Mouse (Mus musculus): Measurements from ENCODE around the gene Plod2.
A peak's percentile ranks its signal among the peaks of the same experiment; 100 is the strongest.

Plod2 gene

DNA sequence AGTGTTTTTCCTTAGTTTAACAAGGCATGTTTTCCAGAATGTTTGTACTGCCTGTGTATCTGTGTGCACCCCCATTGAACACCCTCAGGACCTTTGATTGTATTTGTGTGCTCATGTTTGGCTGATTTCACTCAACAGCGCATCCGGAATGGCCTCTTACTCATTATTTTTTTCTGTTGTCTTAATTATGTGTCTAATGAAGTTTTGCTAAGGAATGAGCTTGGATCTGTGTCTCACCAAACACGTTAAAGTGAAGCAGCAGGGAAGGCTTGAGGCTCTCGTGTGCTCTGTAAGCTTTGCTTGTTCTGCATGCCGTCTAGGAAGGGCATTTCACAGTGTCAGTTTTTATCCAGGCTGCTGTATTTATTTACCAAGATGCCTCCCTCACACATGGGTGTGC is 59.5 kb downstream of the Plod2 start:
- DNase-seq (ENCODE audit: low spot score), result no peak

DNA sequence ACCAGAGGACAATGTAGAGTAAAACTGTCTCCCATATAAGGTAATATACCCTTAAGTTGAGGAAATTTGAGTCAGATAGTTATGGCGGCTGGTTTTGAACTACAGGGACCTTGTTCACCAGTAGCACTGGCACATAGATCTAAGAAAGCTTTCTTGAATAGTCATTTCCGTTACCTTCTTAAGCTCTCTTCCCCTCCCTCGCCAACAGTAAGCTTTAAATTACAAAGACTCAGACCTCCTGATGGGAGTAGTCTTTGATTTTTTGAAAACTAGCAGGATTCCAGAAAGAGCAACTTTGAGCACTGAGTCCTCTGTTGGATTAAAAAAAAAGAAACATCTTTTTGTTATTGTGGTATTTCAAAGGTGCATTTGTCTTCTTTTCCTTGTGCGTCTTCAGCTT is 61.5 kb downstream of the Plod2 start:
- no peak for DNase-seq (ENCODE audit: low spot score)

DNA sequence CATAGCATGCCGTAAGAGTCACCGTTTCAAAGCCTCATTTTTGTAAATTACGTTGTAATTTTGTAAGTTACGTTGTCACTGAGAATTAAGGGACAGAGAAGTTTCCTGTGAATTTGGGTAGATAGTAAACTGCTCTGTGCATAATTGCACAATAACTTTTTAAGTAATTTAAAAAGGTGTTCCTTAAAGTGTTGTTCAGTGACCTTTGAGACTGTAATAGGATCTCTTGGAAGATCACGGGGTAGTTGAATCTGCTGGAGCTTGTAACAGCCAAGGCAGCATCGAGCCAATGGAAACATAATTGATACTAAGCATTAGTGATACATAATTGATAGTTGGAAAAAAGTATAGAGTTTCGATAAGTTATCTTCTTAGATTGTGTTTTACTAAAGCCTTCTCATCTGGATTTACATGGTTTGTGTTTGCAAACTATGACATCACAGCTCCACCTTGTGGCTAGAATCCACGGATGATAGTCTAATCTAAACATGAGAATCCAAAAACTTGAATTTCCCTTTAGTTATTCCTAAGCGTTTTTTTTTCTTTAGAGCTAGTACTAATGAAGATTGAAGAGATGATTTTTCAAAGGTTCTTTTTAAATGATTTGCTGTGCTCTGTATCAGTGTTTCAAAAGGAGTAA is 68.7 kb downstream of the Plod2 start:
- DNase-seq (ENCODE audit: low spot score), result peak; percentile 65

DNA sequence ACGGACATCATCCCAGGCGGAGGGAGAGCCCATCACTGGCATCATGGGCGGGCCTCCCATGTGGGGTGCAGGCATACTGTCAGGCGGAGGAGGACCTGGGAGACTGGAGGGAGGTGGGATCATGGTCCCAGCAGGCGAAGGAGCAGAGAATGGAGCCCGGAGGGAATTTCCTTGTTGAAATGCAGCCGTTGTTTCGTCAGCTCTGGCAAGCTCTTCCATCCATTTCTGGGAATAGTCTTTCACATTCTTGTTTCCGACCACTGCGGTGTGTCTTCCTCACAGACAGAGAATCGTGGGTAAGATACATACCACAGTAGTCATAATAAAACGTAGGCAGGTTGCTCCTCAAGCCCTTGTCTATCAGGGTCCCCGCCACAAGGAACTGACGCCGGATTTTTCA is 70.6 kb downstream of the Plod2 start:
- DNase-seq (ENCODE audit: low spot score), result no peak

DNA sequence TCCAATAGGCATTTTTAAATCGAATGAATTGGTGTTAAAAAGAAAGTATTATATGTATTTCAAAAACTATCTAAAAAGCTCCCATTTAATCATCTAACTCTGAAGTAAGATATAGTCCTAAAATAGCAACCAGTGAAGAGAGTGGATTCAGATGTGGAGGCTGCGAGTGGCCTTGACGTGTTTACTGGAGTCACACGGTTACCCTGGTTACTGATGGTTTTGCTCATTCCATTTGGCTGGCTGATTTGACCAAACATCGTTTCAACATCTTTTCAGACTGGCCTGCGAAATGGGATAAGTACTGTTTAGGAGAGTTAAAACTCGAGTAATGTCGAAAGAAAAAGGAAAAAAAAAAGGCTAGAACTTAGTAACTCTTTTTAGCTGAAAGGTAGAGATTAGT is 71.2 kb downstream of the Plod2 start:
- no peak for DNase-seq (ENCODE audit: low spot score)

DNA sequence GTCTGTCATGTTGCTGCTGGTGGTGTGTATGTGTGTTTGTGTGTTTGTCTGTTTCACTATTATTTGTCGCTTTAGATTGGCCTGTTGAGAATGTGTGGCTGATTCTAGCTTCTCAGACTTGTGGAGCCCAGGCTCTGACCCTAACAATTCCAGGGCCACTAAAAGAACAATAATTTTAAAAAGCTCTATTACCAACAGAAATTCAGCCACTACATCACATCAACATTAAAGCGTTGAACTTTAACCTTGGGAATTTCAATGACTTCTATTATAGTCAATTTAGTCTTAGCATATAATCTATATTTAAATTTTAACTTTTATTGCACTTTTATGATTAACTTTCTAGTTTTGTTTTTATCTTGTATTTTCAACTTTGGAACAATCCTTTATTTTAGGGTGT is 74.4 kb downstream of the Plod2 start:
- no peak for DNase-seq (ENCODE audit: low spot score)

DNA sequence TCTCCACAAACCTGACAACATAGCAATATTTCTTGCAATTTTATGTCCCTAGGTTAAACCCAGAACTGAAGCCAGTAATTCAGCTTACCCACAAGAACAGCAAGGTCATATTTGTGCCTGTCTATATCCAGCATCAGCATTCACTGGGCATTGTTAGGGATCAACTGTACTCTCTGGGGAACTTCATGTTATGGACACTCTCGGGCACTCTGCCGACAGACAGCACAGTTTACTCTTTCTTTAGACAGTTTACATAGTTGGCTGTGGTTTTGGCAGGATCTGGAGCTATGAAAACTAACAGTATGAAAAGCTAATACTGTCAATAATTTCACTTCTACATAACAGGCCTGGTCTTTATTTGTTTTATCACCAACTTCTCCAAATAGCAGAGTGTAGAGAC is 75.4 kb downstream of the Plod2 start:
- DNase-seq (ENCODE audit: low spot score), result no peak

DNA sequence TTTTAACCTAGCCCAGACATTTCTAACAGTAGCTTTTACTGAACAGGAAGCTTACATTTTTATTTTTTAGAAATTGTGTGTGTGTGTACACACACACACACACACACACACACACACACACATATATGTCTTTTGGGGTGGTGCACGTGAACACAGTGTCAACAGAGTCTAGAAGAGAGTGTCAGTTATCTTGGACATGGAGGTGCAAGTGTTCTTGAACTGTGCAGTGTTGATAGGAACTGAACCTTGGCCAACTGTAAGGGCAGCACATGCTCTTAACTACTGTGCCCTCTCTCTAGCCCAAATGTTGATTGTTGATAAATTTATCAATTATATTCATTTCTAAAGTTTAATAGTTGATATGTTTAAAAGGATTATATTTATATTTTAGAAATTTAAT is 78.1 kb downstream of the Plod2 start:
- no peak for DNase-seq (ENCODE audit: low spot score)

DNA sequence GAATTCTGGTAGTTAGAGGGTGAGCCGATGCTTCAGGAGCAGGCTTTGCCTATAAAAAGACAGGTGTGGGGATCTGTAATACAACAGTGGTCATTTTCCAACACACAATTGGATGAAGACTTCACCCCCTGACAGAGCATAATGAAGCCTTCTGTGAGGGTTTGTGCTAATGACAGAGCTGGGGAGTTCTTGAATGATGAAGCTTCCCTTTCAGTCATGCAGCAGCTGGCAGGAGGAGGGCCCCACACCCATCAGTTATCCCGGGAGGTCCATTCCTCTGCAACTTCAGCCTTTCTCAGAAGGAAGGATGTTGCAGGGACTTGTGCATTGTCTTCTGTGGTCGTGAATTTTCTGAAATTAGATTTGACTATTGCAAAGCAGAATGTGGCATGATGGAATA is 79.2 kb downstream of the Plod2 start:
- no peak for DNase-seq (ENCODE audit: low spot score)

DNA sequence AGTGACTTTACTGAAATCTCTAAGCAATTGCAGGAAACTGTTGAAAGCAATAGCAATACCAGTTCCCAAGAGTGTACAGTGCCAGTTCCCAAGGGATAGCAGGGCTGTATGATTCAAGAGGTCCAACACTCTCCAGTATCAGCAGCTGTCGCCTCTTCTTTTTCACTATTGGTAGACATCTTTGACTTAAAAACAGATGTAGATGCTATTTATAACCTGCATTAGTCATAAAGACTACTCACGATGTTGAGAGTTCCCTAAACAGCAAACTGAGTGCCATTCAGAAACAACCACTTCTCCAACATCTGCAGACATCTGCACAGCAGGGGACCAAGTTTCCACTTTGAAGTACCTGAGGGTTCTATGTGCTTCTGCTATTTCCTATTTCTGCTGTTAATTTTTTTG is 79.9 kb downstream of the Plod2 start:
- DNase-seq (ENCODE audit: low spot score), result no peak

DNA sequence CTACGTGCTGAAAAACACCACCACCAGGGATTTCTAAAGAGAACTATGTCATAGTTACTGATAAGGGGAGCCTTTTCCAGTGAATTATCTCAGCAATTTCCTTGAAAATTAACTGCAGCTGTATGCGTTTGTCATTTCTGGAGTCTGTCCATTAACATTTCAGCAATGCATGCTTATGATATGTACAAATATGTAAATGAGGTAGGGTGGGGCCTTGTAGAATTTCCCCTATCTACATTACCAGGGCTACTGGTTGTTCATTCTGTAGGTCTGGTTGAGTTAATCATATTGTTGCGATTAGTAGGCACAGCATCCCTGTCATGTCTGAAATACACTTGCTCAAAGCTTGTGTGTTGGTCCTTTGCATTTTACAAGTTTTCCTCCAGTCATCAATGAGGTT is 92.8 kb downstream of the Plod2 start:
- DNase-seq (ENCODE audit: low spot score), result no peak

DNA sequence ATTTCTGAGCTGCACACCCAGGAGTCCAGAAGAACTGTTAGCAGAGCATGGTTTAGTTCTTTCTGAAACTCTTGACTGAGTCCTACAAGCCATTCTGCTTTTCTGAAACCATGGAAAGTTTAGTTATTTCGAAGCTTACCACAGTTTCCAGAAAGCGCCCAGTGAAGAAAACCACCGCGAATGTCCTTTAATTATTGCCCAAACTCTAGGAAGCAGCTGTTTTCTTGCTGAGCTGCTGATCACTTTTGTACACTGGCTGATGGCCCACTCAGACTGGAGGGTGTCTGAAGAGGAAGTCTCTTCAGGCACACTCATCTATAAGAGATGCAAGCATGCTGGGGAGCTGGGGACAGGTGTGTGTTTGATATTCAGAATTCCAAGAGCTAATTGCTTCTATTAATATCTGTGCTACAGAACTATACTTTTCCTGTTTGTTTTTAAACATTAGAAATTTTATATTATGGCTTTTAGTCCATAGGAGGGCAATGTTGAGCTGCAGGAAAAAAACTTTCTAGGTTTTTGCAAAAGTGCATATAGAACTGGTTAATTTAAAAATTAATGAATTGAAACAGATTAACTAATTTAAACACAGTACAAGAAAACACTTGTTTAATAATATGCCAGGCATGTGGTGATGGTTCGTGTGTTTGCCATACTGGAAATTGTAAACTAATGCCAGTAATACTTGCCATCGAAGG is 97.3 kb downstream of the Plod2 start:
- no peak for DNase-seq (ENCODE audit: low spot score)

DNA sequence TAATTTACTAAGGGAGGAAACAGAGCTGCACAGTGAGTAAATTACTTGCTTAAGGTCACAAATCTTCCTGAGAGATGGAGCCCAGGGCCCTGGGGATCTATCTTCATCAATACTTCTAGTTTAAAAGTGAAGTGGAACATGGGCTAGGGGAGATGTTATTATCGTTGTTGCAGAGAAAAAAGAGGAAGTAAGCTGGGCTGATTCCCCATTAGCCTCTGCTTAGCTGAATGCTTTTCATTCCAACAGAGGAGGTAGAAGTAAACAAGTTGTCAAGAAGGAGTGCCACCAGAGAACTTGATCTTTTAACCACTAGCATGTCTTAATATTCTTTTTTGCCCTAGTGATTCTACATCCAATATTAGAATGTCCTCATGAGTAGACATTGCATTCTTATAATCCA is 99.7 kb downstream of the Plod2 start:
- DNase-seq (ENCODE audit: low spot score), result no peak

Measured in layer of hippocampus, adult 11-12 months (tissue).